Mouse (Mus musculus): ENCODE results near the gene Ncoa7.

- no peak for TF ChIP-seq CTCF (IDR thresholded peaks at IDR 0.05; ENCODE audit: low read depth, low read length)
- no peak for TF ChIP-seq EP300 (IDR thresholded peaks at IDR 0.05; ENCODE audit: insufficient read depth, low read depth, low read length)
- TF ChIP-seq POLR2A (IDR thresholded peaks at IDR 0.05; ENCODE audit: insufficient read depth, low read length) = no peak
Measured at GRCm38 (mm10) chr10:30789521-30789920, 13.6 kb downstream of the Ncoa7 start.
